Mouse (Mus musculus) neural tube, embryonic 10.5 days (tissue): Measurements from ENCODE around the gene Plppr1.
"Not testable (repeated sequence)": the region's sequence is repeated elsewhere in the genome, so short reads cannot be mapped to it uniquely, and the experiment has no call there.

Experiments
- DNase-seq: peaks from one replicate; pipeline ENCODE4 v3.0.0-alpha.2; 2017; ENCODE audit warnings: low spot score; ENCODE audit errors: extremely low spot score

Plppr1 gene

DNA sequence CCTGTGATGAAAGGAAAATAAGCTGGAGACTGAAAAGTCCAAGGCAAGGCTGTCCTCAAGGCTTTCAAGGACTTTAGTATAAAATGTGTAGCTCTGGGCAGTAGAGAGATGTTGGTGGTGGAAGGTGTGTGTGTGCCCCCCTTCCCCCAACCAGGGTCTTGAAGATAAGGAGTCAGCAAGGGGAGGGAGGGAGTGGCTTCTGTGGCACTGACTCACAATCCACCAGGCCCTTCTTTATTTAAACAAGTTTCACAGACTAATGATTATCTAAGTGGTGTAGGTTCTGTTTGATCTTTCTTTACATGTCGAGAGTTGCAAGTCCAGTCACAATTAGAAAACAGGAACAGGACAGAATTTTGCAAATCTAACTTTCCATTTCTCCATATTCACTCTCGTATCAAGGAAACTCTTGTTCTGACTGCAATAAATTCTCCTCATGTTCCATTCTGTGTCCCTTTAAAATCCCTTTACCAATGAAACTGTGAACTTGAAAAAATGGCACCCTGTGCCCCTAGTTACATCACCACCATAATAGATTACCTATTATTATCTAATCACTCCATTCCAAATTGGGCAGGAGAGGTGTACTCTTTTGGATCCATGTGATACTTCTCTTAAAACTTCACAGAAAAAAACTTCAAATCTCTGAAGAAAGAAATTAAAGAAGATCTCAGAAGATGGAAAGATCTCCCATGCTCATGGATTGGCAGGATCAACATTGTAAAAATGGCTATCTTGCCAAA, 324.7 kb downstream of the Plppr1 start:
- not testable (repeated sequence) for DNase-seq

DNA sequence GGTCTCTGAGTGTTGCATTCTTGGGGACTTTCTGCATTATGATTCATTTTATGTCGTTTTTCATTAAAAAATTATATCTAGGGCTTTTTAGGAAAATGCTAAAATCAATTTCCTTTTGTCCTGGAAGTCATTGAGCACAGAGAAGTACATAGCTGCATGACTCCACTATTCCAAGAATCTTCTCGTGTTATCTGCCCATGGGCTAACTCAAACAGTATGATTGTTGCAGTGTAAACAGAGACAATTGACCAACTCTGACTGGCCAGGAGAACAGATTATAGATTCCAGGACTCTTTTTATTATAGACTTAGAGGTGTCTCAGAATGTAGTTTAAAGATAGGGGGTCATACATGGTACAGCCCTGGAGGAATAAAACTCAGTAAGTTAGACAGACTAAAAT, 327.8 kb downstream of the Plppr1 start:
- DNase-seq, result no peak
